Mouse (Mus musculus) kidney, postnatal 14 days (tissue): ENCODE results near the gene Man2a1.

Experiments used
- DNase-seq: peaks from one replicate; pipeline ENCODE4 v3.0.0; 2022; ENCODE audit warnings: mixed read lengths

Gene Man2a1

DNA sequence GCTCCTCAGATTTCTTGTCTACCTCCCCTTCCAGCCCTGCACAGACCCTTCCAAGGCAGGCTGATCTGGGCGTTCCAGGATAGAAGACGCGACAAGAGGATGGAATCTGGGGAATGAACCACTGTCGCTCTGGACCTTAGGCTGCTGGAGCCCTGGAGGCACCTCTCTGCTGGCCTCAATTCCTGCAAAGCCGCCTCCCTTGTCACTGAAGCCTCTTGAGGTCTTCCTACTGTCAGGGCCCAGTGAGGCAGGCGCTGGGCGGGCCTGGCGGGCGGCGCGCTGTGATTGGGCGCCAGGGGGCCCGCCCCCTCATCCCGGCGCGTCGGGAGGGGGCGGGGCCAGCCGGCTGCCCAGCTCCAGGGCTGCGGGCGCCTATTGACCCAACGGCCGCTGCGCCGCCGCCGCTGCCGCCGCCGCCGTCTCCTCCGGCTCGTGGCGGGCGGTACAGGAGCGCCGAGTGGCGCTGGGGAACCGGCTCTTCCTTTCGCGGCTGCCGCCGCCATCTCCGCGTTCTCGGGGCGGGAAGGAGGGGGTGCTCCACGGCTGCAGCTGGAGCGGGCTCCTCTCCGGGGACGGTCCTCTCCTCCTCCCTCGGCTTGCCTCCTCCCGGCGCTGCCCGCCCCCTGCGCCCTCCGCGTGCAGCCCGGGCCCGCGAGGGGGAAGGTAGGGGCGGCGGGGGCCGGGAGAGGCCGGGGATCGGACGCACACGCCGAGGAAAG is at the start of gene Man2a1:
Man2a1 (plus strand) TSS at position 365 of the 719 bp plus-strand sequence.
- peak; percentile 95 for DNase-seq

- no peak for DNase-seq
Observed at GRCm38 (mm10) chr17:64553358-64553757, 47.2 kb upstream of the Man2a1 start.

- no peak for DNase-seq
Observed at GRCm38 (mm10) chr17:64554901-64555300, 45.6 kb upstream of the Man2a1 start.

DNA sequence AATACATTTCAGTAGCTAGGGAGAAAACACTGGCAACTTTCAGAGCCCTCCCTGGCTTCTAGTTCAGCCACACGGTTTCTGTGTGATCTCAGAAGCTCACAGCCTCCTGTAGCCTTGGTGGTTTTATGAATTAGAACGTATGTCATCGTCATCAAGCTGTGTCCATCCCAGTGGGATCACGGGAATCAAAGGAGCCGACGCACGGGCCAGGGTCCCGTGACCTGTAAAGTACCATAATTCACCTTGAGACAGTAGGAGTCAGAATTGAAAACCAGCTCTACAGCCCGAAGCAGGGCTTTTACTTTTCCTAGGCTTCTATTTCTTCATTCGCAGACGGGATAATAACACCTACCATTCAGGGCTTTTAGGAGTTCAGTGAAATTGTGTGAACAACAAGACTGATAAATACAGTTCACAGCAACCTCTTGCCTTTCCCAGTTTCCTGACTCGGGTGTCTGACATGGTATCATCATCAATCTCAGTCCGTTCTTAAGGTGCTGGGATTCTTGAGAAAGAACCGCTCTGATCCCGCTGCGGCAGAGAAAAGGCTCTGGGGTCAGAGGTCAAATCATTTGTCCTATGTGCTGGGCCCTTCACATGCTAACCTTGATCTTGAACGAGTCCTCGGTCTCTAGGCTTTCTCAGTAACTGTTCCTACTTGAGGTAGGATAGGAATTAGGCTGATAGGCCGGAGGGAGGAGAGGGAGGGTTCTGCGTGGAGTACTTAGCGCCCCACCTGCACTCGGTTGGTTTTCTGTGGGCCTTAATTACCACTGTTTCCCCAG is 43.7 kb upstream of the Man2a1 start:
- no peak for DNase-seq

- DNase-seq, result peak; percentile 16
Observed at GRCm38 (mm10) chr17:64558994-64559540, 41.5 kb upstream of the Man2a1 start.

- DNase-seq, result no peak
Observed at GRCm38 (mm10) chr17:64566435-64566834, 34.1 kb upstream of the Man2a1 start.

DNA sequence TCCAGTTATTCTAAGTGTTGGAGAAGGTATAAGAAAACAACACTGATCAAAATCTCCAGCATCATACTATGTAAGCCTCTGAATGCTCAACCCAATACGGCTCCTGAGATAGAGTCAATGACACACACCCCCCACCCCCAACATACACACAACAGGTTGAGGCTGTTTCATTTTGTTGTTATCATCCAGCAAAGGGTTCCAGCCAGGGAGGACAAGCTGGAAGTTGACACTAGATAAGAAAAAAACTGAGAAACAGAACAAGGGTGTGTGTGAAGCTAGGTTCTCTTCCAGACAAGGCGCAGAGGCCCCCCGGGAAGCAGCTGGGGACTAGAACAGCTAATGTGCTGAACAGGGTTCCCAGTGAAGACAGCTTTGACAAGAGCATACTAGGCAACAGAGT is 33.0 kb upstream of the Man2a1 start:
- DNase-seq, result no peak

DNA sequence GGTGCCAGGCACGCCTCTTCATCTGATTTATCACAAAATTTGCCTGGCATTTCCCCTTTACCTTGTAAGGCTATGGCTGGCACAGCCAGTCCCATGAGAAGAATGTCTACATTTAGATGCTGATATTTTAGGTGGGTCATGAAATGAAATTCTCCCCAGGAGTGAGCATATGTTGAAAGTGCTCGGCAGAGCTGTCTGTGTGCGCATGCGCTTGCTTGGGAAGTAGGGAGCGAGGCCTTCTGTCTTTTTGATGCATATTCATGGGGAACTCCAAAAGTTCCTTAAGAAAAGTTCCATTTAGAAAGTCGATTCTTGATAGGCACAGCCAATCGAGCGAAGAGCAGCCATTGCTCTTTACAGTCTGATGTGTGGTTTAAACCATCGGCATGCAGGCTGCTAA is 26.6 kb upstream of the Man2a1 start:
- no peak for DNase-seq

GRCm38 (mm10) chr17:64575240-64575639 is 25.3 kb upstream of the Man2a1 start:
- DNase-seq, result peak; percentile 8

- no peak for DNase-seq
Observed at GRCm38 (mm10) chr17:64577485-64577884, 23.1 kb upstream of the Man2a1 start.

- DNase-seq, result no peak
Observed at GRCm38 (mm10) chr17:64578346-64578745, 22.2 kb upstream of the Man2a1 start.

GRCm38 (mm10) chr17:64579696-64580095 is 20.8 kb upstream of the Man2a1 start:
- DNase-seq, result peak; percentile 21

DNA sequence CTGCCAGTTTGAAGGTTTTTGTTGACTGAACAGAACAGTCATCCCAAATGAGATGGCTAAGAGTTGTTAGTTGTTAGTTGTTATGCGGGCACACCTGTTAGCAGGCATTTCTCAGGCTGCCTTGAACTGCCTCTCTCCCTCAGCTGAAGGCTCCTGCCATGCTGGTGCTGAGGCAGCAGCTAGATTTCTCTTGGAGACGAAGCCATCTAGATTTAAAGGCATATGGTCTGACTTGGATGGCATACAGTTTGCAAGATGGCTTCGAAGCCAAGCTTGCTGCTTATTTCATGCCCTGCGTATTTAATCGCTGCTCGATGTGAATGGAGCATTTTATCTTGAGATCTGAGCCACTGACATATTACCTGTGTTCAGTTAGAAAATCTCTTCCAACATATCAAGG is 19.4 kb upstream of the Man2a1 start:
- DNase-seq, result no peak

GRCm38 (mm10) chr17:64581962-64582361 is 18.6 kb upstream of the Man2a1 start:
- no peak for DNase-seq

DNA sequence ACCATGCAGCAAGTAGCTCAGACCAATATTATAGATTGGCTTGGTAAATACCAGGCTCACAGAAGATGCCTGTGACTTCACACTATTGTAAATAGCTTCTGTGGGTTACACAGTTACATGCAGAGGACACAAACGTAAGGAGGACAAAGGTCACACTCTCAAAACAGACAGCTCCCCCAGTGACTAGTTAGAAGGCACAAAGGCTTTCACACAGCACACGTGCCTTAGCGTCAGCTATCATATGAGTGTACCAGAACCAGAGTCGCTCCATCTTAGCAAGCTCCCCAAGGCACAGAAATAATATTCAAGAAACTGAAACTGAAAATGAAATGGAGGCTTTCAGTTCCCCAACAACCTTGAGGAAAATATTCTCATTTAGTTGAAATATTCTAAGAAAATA is 10.1 kb upstream of the Man2a1 start:
- no peak for DNase-seq

DNA sequence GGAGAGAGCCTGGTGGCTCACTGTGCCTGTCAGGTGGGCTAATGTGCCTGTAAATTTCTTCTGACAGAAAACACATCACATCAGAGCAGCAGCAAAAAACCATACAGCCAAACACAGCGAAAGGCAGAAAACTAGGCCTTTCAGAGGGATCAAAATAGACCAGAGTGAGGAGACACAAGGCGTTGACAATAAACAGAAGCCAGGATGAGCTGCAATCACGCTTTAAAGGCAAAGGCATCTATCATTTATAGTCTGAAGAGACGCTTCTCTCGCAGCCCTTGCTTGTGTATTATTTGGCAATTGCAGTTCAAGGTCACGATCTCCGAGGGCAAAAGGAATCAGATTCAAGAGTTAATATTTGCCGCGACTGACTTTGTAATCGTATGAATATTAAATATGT is 9.2 kb upstream of the Man2a1 start:
- no peak for DNase-seq

DNA sequence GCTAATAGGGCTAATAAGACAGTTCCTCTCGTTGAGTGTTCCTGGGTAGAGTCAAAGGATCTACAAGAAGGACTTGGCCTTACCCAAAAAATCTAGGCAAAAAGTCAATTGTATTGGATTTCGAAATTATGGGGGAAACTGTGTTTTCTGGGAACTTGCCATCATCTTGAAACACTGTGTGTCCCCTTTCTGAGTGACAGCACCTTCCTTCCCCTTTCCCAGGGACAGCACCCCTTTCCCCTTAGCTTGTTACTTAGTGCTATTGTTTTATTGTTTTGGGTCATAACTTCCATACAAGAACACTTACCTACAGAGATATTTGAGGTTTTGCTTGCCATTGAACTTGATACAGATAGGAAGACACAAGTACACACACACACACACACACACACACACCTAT is 8.2 kb upstream of the Man2a1 start:
- no peak for DNase-seq

DNA sequence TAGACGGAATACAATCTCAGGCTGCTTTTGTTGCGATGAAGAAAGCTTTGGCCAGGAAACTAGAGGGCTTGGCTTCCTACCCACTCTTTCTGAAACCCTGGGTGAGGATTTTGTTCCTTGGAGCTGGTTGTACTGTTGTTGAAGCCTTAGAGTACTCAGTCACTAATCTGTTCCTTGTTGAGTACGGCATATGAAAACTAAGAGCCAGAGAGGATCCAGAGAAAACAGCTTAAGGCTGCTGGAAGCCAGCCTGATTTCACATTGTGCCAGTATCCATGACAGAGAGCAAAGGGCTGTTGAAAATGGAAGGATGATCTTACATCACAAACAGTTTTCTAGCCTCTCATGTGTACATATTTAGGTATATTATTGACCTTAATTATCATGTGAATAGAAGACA is 7.7 kb upstream of the Man2a1 start:
- no peak for DNase-seq

- no peak for DNase-seq
Observed at GRCm38 (mm10) chr17:64597770-64598169, 2.8 kb upstream of the Man2a1 start.

DNA sequence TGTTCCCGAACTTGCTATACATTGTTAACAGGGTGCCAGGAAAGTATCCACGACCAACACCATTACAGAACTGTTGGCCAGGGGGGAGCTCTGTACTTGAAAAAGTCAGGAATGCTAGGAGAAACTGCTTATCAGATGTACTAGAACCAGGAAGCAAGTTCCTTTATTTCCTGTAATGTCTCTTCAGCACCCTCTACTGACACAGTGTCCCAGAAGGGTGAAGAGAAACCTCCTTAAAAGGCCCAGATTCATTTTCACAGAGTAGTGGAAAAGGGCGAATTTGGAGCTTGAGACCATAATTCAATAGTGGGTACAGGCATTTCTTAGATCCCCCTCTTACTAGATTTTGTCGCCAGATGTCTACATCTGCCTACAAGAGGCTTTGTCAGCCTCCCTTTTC is 620 bp upstream of the Man2a1 start:
- peak; percentile 56 for DNase-seq

DNA sequence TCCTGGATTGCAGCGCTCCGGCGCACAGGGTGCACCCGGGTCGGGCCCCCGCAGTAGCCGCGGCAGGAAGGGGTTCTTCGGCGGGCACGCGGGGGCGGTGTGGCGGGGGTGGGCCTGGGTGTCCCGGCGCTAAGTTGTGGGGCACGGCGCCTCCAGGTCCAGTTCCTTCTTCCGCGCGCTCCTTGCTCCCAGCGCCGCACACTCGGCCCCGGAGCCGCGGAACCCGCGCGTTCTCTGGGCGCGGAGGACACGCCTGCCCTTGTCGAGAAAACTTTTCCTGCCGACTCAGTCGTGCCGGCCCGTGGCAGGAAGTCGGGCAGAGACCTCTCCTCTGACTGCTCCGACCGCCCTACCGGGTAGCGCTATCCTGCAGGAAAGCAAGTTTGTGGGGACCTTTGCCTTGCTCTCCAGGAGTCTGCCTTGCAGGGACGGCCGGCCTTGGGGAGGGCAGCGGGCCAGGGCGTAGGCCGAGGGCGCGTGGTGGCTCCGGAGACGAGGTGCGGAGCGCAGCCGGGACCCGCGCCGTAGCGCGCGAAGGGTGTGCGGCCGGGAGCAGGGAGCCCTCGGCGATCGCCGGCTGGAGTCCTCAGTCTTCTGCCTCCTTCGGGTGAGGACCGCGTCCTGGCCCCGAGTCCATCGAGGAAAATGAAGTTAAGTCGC is 685 bp downstream of the Man2a1 start:
- peak; percentile 72 for DNase-seq

GRCm38 (mm10) chr17:64601751-64602578 is 1.4 kb downstream of the Man2a1 start:
- peak; percentile 73 for DNase-seq

- DNase-seq, result no peak
Observed at GRCm38 (mm10) chr17:64603134-64603533, 2.6 kb downstream of the Man2a1 start.
